Mouse (Mus musculus) ES-E14 (cell line): ENCODE results near the gene Pou2f3.

ENCODE experiments used
- MAFK ChIP-seq: IDR thresholded peaks from 2 replicates; pipeline ENCODE4 v1.6.1; 2014; ENCODE audit warnings: mild to moderate bottlenecking, low read depth, low read length, inconsistent platforms; ENCODE audit not compliant: insufficient read depth
- ZNF384 ChIP-seq: IDR thresholded peaks from 2 replicates; pipeline ENCODE4 v1.6.1; 2012; ENCODE audit warnings: low read depth, low read length, inconsistent platforms

- TF ChIP-seq MAFK (no peak), ZNF384 (no peak)
These were observed 43.8 kb downstream of the Pou2f3 start for GRCm38 (mm10) chr9:43166346-43166745.
